Mouse (Mus musculus) olfactory bulb, adult 2 months (tissue): ENCODE data around the gene Swsap1.

Source experiments
- CTCF ChIP-seq: fragments of 200-500 bp; IDR thresholded peaks from 2 replicates; pipeline ENCODE4 v1.5.1; 2012; ENCODE audit warnings: low read depth, mild to moderate bottlenecking, low read length, moderate library complexity; ENCODE audit not compliant: insufficient read depth
- POLR2A ChIP-seq: fragments of 200-500 bp; IDR thresholded peaks from 2 replicates; pipeline ENCODE4 v1.6.1; 2012; ENCODE audit warnings: mild to moderate bottlenecking, low read depth, low read length, moderate library complexity; ENCODE audit not compliant: insufficient read depth

GRCm38 (mm10) chr9:21923490-21924098 lies 32.0 kb upstream of the Swsap1 start:
- TF ChIP-seq CTCF (no peak), POLR2A (no peak)
